Mouse (Mus musculus) hematopoietic stem cell, adult 5-6 weeks (primary cell): ENCODE data around the gene Pde5a. TPM values are rescaled to one million over a fixed set of nuclear protein-coding genes. Genes with fewer than 3 reads are reported as not detected.

Source experiments
- ATAC-seq, 2 experiments: fragments of 125-278 bp in 1 of 2; replicated peaks in 1 of 2; 2 replicates each; pipeline ENCODE4 v1.8.0; 2016 to 2017; ENCODE audit warnings: inconsistent platforms in 2 of 2, mild to moderate bottlenecking in 2 of 2, moderate number of reproducible peaks in 2 of 2, low read depth in 1 of 2, moderate TSS enrichment in 1 of 2; ENCODE audit not compliant: low FRiP score in 2 of 2, poor library complexity in 2 of 2, severe bottlenecking in 2 of 2, insufficient read depth in 1 of 2, low TSS enrichment in 1 of 2
- total RNA-seq: library from RNA; stranded (forward); fragments of 172-1452, 232-1000 nt; gene quantifications from 2 replicates; pipeline ENCODE4 v1.2.3, GENCODE M21; 2017

Pde5a gene
- total RNA-seq, 1 experiment from 2014 or later: 5.6 TPM

DNA sequence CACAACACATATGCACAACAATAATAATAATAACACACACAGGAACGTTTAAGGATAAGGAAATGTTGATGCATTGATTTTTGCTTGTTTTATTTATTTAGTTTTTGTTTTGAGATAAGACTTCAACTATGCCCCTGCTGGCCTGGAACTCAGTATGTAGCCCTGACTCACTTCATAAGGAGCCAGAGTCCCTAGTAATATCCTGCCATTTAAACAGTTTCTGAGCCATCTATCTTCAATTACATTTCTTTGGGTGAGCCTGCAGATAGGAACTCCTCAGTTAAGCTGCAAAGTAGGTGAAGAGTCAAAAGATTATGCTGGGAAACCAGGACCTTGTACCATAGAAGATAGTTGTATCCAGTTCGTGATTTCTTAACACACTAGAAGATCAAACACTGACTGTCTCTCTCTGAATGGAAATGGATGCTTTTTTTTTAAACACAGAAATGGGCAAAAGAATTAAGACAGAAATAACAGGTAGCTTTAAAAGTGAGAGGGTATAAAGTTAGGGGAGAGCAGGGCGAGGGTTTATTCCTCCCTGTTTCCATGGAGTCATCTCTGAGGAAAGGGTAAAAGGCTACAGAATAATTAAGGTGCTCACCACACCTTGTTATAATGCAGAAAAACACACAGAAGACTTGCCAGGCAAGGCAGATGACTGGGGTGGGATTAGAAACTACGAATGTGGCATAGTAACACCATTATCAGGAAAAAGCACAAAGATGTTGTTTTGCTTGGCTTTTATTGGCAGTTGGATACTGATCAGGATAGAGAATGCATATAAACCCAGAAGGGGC, 159.0 kb downstream of the Pde5a start:
- no peak for ATAC-seq

DNA sequence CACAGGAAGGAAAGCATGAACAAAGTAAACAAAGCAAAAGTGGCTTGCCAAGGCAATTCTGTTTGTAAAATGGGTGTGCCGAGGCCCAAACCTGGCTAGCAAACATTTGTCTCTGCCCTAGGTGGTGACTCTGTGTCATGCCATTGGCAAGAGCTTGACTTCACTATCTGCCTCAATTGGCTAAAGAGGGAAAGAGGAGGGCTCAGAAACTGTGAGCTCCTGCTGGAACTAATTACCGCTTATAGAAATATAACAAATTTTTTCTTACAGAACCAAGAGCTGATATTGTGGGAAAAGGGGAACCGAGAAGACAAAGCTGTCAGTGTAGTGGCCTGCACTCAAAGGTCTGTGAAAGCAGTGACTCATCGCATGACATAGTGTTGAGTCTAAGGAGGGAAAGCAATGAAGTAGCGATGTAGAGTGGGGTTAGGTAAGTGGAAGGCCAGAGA, 159.6 kb downstream of the Pde5a start:
- peak; percentile 45 to 69; a peak in 3 of 4 replicates for ATAC-seq

GRCm38 (mm10) chr3:122894772-122895171, 166.0 kb downstream of the Pde5a start, which contains the start of gene Fabp2:
Gene Fabp2 (plus strand): TSS chr3:122895072.
- no peak for ATAC-seq

GRCm38 (mm10) chr3:122895189-122895731, 166.5 kb downstream of the Pde5a start:
- ATAC-seq: no peak

- ATAC-seq: no peak
These were observed 169.5 kb downstream of the Pde5a start for GRCm38 (mm10) chr3:122898254-122898653.

DNA sequence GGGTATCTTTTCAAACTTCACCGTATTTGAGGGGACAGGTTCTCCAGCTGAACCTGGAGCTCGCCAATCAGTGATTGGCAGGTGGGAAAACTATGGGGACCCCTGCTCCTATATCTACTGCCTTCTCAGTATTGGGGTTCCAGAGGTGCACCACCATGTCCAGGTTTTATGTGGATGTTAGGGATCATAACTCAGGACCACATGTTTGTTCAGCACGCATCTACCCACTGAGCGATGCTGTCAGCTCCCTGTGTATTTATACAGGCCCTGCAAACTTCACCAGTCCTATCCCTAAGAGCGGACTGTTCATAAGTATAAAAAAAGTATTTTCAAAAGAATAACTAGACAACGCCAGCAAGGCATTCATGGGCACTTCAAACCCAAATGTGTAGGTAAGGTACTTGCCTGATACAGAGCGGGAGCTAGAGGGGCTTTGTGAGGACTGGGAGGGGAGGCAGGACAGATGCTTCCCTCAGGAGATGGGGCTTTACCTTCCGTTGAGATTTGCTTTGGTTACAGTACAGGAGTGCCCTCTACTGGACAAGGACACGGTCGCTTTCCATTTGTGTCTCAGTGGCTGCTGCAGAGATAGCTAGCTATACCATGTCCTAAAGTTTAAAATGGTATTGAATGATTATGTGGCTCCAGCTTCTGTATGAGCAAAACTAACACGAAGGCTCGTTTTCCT, 175.1 kb downstream of the Pde5a start:
- ATAC-seq: peak; percentile 53 to 73; a peak in 3 of 4 replicates

DNA sequence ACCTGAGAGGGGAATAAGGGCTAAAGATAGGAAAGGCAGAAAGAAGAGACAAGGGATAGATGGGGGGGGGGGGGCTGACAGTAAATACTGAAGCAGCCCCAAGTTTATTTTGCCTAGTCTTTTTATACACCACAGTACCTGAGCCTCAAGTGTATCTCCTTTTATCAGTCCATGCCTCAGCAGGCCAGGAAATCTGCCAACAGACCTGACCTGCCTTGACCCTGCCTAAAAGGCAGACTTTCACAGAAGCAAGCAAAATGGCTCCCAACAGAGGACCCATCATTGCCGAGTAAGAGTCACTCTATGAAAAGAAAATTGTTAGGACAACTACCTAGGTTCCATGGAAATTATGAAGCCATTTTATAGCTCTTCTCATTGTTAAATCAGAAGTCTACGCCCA, 179.1 kb downstream of the Pde5a start:
- no peak for ATAC-seq

Other genes starting within 250 kb of the Pde5a start
- 53.1 and 59.2 TPM in 2 replicates for gene Fnbp1l, start 109.2 kb upstream of the Pde5a start, total RNA-seq
- gene Fabp2, start 166.1 kb downstream of the Pde5a start, total RNA-seq: not detected in 2 replicates
- not detected in 2 replicates for gene Gm10959, start 190.4 kb downstream of the Pde5a start, total RNA-seq
- 30.1 and 31.5 TPM in 2 replicates for gene 1810037I17Rik, start 195.3 kb downstream of the Pde5a start, total RNA-seq